Mouse (Mus musculus) CH12.LX (cell line): ENCODE measurements around the gene Ubash3b. TPM values are rescaled to one million over a fixed set of nuclear protein-coding genes. Genes with fewer than 3 reads are reported as not detected.

Experiments used
- DNase-seq: peaks from one replicate; pipeline ENCODE4 v3.0.0-alpha.2; 2013; ENCODE audit errors: extremely low read depth
- H3K27ac ChIP-seq: 2 replicates; pipeline ENCODE4 v1.5.1; 2012; ENCODE audit warnings: low read depth, mild to moderate bottlenecking, control low read depth, moderate library complexity; ENCODE audit not compliant: insufficient read depth
- H3K27me3 ChIP-seq: replicated peaks from 2 replicates; pipeline ENCODE3; 2012; ENCODE audit warnings: inconsistent platforms
- H3K36me3 ChIP-seq, 2 experiments: replicated peaks in 1 of 2; 2 replicates each; pipeline versions ENCODE3 to v1.6.1; 2012; ENCODE audit warnings: inconsistent platforms in 1 of 2, low read length in 1 of 2, mild to moderate bottlenecking in 1 of 2, mixed read lengths in 1 of 2, moderate library complexity in 1 of 2; ENCODE audit not compliant: control insufficient read depth in 1 of 2, insufficient read depth in 1 of 2
- H3K4me1 ChIP-seq, 2 experiments: 2 replicates each; pipeline ENCODE4 v1.6.1; 2012; ENCODE audit warnings: inconsistent platforms in 1 of 2, moderate library complexity in 1 of 2; ENCODE audit not compliant: insufficient read depth in 2 of 2, control insufficient read depth in 1 of 2
- H3K4me2 ChIP-seq: 2 replicates; pipeline ENCODE4 v1.6.1; 2012; ENCODE audit warnings: low read depth, mild to moderate bottlenecking, control low read depth; ENCODE audit not compliant: poor library complexity, insufficient read depth, severe bottlenecking
- H3K4me3 ChIP-seq, 3 experiments: fragments of 150-350 bp in 1 of 3; sonication (generic) in 1 of 3; replicated peaks in 1 of 3; 2 replicates each; pipeline versions ENCODE3 to v1.5.1; 2011 to 2012; ENCODE audit warnings: low read depth in 2 of 3, low read length in 2 of 3, mild to moderate bottlenecking in 2 of 3, moderate library complexity in 2 of 3, control low read depth in 1 of 3, improper control_type of control experiment in 1 of 3, inconsistent platforms in 1 of 3, mixed read lengths in 1 of 3; ENCODE audit not compliant: poor library complexity in 1 of 3
- H3K79me2 ChIP-seq: replicated peaks from 2 replicates; pipeline ENCODE4 v1.6.1; 2012; ENCODE audit warnings: mild to moderate bottlenecking, moderate library complexity; ENCODE audit not compliant: control insufficient read depth, poor library complexity, insufficient read depth, severe bottlenecking; ENCODE audit errors: extremely low read depth
- H3K9ac ChIP-seq: 2 replicates; pipeline ENCODE4 v1.6.1; 2012; ENCODE audit warnings: low read depth, mild to moderate bottlenecking, control low read depth, moderate library complexity; ENCODE audit not compliant: insufficient read depth
- H3K9me3 ChIP-seq: replicated peaks from 2 replicates; pipeline ENCODE3; 2012; ENCODE audit warnings: low read length, inconsistent platforms, mixed read lengths
- BHLHE40 ChIP-seq: IDR thresholded peaks from 2 replicates; pipeline ENCODE4 v1.6.1; 2011; ENCODE audit warnings: mild to moderate bottlenecking, low read depth, low read length, improper control_type of control experiment
- CTCF ChIP-seq, 2 experiments: IDR thresholded peaks in 1 of 2; conservative IDR thresholded peaks in 1 of 2; 2 replicates each; pipeline ENCODE4 v1.5.1; 2011 to 2012; ENCODE audit warnings: low read depth in 2 of 2, low read length in 2 of 2, improper control_type of control experiment in 1 of 2, inconsistent platforms in 1 of 2, mild to moderate bottlenecking in 1 of 2, moderate library complexity in 1 of 2
- E2F4 ChIP-seq: IDR thresholded peaks from 2 replicates; pipeline ENCODE4 v1.6.1; 2011; ENCODE audit warnings: low read depth, low read length, improper control_type of control experiment; ENCODE audit not compliant: insufficient replicate concordance
- ELF1 ChIP-seq: IDR thresholded peaks from 2 replicates; pipeline ENCODE4 v1.6.1; 2014; ENCODE audit warnings: low read depth, mild to moderate bottlenecking, inconsistent platforms, low read length, improper control_type of control experiment
- EP300 ChIP-seq: IDR thresholded peaks from 2 replicates; pipeline ENCODE4 v1.6.1; 2011; ENCODE audit warnings: low read length, improper control_type of control experiment
- ETS1 ChIP-seq: conservative IDR thresholded peaks from 2 replicates; pipeline ENCODE4 v1.6.1; 2012; ENCODE audit warnings: low read depth, mild to moderate bottlenecking, inconsistent platforms, low read length, improper control_type of control experiment, moderate library complexity
- HCFC1 ChIP-seq: IDR thresholded peaks from 2 replicates; pipeline ENCODE4 v1.6.1; 2012; ENCODE audit warnings: low read depth, mild to moderate bottlenecking, inconsistent platforms, low read length, improper control_type of control experiment
- IRF4 ChIP-seq: IDR thresholded peaks from 2 replicates; pipeline ENCODE4 v1.6.1; 2014; ENCODE audit warnings: low read depth, mild to moderate bottlenecking, inconsistent platforms, low read length, improper control_type of control experiment
- JUND ChIP-seq: conservative IDR thresholded peaks from 2 replicates; pipeline ENCODE4 v1.6.1; 2011; ENCODE audit warnings: low read depth, low read length, improper control_type of control experiment
- KAT2A ChIP-seq: IDR thresholded peaks from 2 replicates; pipeline ENCODE4 v1.6.1; 2012; ENCODE audit warnings: low read length, improper control_type of control experiment, inconsistent platforms; ENCODE audit not compliant: insufficient replicate concordance
- MAFK ChIP-seq: IDR thresholded peaks from 2 replicates; pipeline ENCODE4 v1.6.1; 2011; ENCODE audit warnings: low read length, improper control_type of control experiment; ENCODE audit not compliant: insufficient replicate concordance
- MAX ChIP-seq: IDR thresholded peaks from 2 replicates; pipeline ENCODE4 v1.6.1; 2011; ENCODE audit warnings: low read length, improper control_type of control experiment
- MAZ ChIP-seq: IDR thresholded peaks from 2 replicates; pipeline ENCODE4 v1.6.1; 2012; ENCODE audit warnings: low read depth, mild to moderate bottlenecking, inconsistent platforms, low read length, improper control_type of control experiment, moderate library complexity
- MXI1 ChIP-seq: IDR thresholded peaks from 2 replicates; pipeline ENCODE4 v1.6.1; 2011; ENCODE audit warnings: mild to moderate bottlenecking, low read depth, low read length, improper control_type of control experiment
- MYC ChIP-seq: IDR thresholded peaks from 2 replicates; pipeline ENCODE4 v1.6.1; 2011; ENCODE audit warnings: low read depth, mild to moderate bottlenecking, improper control_type of control experiment, low read length
- PAX5 ChIP-seq: IDR thresholded peaks from 2 replicates; pipeline ENCODE4 v1.6.1; 2012; ENCODE audit warnings: low read length, inconsistent platforms, mixed read lengths
- SMC3 ChIP-seq: IDR thresholded peaks from 2 replicates; pipeline ENCODE4 v1.6.1; 2011; ENCODE audit warnings: low read depth, low read length, improper control_type of control experiment
- TBP ChIP-seq: conservative IDR thresholded peaks from 2 replicates; pipeline ENCODE4 v1.6.1; 2011; ENCODE audit warnings: low read depth, low read length, improper control_type of control experiment
- TCF12 ChIP-seq: IDR thresholded peaks from 2 replicates; pipeline ENCODE4 v1.6.1; 2014; ENCODE audit warnings: low read depth, mild to moderate bottlenecking, inconsistent platforms, low read length, improper control_type of control experiment
- ZC3H11A ChIP-seq: IDR thresholded peaks from 2 replicates; pipeline ENCODE4 v1.6.1; 2012; ENCODE audit warnings: low read depth, mild to moderate bottlenecking, inconsistent platforms, low read length, improper control_type of control experiment
- ZKSCAN1 ChIP-seq: IDR thresholded peaks from 2 replicates; pipeline ENCODE4 v1.6.1; 2012; ENCODE audit warnings: low read depth, inconsistent platforms, low read length, improper control_type of control experiment, borderline replicate concordance
- ZMIZ1 ChIP-seq: IDR thresholded peaks from 2 replicates; pipeline ENCODE4 v1.6.1; 2012; ENCODE audit warnings: low read depth, mild to moderate bottlenecking, inconsistent platforms, low read length, improper control_type of control experiment
- dilution Hi-C: fragments of 300-500 bp; cut with MboI; formaldehyde crosslinking; loops from 2 replicates; pipeline ENCODE4 v1.14.3; 2020; ENCODE audit warnings: low sequenced_read_pairs; ENCODE audit not compliant: extremely low pct_unique_long_range_greater_than_20kb, extremely low pct_ligation_motif_present
- in situ Hi-C: fragments of 300-500 bp; cut with MboI; formaldehyde crosslinking; loops from 3 replicates; pipeline ENCODE4 v1.14.3; 2019; ENCODE audit warnings: low sequenced_read_pairs, low pct_ligation_motif_present, low pct_unique_long_range_greater_than_20kb, mixed read lengths
- polyA plus RNA-seq: library from polyadenylated mRNA; unstranded; fragments of >175 nt; gene quantifications from 2 replicates; pipeline ENCODE4 v1.2.1, GENCODE M21; 2012; ENCODE audit warnings: low read depth; ENCODE audit not compliant: insufficient read length
- total RNA-seq, 2 experiments: library from RNA; depleted of rRNA; stranded (reverse); fragments of 300-350 nt in 1 of 2; fragments of >200 nt in 1 of 2; gene quantifications; 2 replicates each; pipeline ENCODE4 v1.2.3; 2012 to 2014

Ubash3b gene
- total and polyA plus RNA-seq, 3 experiments, result 2.8 to 4.6 (median 4.2) TPM

GRCm38 (mm10) chr9:41126723-41127122, 34.8 kb downstream of the Ubash3b start:
- peaks cover 16 to 33% of the 10 kb centered on the region in 2 experiments for H3K4me1 ChIP-seq
- dilution Hi-C loops, result no loop called here
- no peak overlapping the region for H3K9ac ChIP-seq
- TF ChIP-seq EP300 (no peak), IRF4 (no peak), E2F4 (no peak), MAZ (no peak), KAT2A (no peak), TCF12 (no peak), JUND (no peak), TBP (no peak), MXI1 (no peak), ZKSCAN1 (no peak), ZMIZ1 (no peak), HCFC1 (no peak), CTCF (conservative IDR thresholded peaks at IDR 0.05 in 1 of 2, IDR thresholded peaks at IDR 0.05 in 1 of 2; ENCODE audit: low read depth in 2 of 2, low read length in 2 of 2) (no peak), MAFK (no peak), PAX5 (no peak), ZC3H11A (no peak), BHLHE40 (no peak)
- H3K9me3 ChIP-seq, result no peaks in the 10 kb centered on the region
- H3K27ac ChIP-seq, result no peak overlapping the region
- no peak overlapping the region for H3K4me3 ChIP-seq
- H3K79me2 ChIP-seq, result no peaks in the 10 kb centered on the region
- H3K4me2 ChIP-seq, result no peak overlapping the region
- in situ Hi-C loops, result no loop called here
- no peak for DNase-seq
- peaks cover 0 to 4% of the 10 kb centered on the region in 2 experiments for H3K36me3 ChIP-seq
- H3K27me3 ChIP-seq, result no peaks in the 10 kb centered on the region

- H3K27me3 ChIP-seq, result no peaks in the 10 kb centered on the region
- no peak overlapping the region for H3K9ac ChIP-seq
- no peak overlapping the region for H3K4me3 ChIP-seq
- H3K79me2 ChIP-seq, result no peaks in the 10 kb centered on the region
- H3K36me3 ChIP-seq, result peaks cover 0 to 4% of the 10 kb centered on the region in 2 experiments
- in situ Hi-C loops, result loop anchor here (5.0 kb wide), 1 partner anchor 33 kb away; no protein-coding TSS in a partner anchor
- H3K27ac ChIP-seq, result no peak overlapping the region
- no peak overlapping the region for H3K4me2 ChIP-seq
- no peak for DNase-seq
- no peaks in the 10 kb centered on the region for H3K9me3 ChIP-seq
- dilution Hi-C loops, result no loop called here
- TF ChIP-seq MAX (no peak), KAT2A (no peak), HCFC1 (no peak), SMC3 (no peak), ZC3H11A (no peak), E2F4 (no peak), MXI1 (no peak), ELF1 (no peak), MYC (no peak), MAZ (no peak), ZMIZ1 (no peak), JUND (no peak), ETS1 (no peak), TBP (no peak)
- peaks cover 14 to 36% of the 10 kb centered on the region in 2 experiments for H3K4me1 ChIP-seq
Observed at GRCm38 (mm10) chr9:41124305-41124704, 37.2 kb downstream of the Ubash3b start.
